Mouse (Mus musculus) liver, adult 2 months (tissue): ENCODE measurements around the gene Bicral.

Source experiments
- CTCF ChIP-seq: fragments of 200-500 bp; IDR thresholded peaks from 2 replicates; pipeline ENCODE4 v1.5.1; 2011; ENCODE audit warnings: low read depth, low read length, control low read depth
- POLR2A ChIP-seq: fragments of 200-500 bp; IDR thresholded peaks from 2 replicates; pipeline ENCODE4 v1.6.1; 2011; ENCODE audit warnings: low read length, control low read depth; ENCODE audit not compliant: insufficient read depth; ENCODE audit errors: extremely low read depth

- TF ChIP-seq CTCF (no peak), POLR2A (no peak)
Measured at GRCm38 (mm10) chr17:46750580-46750979, 107.7 kb downstream of the Bicral start.
